In the genomic region with DNA sequence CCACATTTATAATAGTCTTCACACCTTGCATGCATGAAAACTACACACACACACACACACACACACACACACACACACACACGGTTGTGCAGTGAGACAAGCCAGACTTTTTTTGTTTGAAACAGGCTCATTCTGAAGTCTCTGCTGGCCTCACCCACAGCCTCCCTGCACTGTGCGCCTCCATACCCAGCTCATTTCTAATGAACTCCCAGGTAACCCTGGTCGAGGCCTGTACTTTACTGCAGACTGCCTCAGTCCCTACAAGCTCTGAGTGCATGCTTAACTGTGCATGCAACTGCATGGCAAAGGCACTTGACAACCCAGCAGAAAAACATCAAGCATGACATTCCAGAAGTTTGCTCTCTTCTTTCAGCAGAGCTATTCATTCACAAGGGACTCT, we compare ENCODE assay signal across 11 mouse cellular contexts.
DNase-seq lines count a peak whose midpoint lies in the region; ATAC-seq lines count a peak whose summit lies in the region.
"Had no signal": no experiment of that assay in that cellular context is flagged by ENCODE, and none has a peak within 500 bp of the region (broad histone marks: within the 10 kb centered on the region; RNA-seq: fewer than 3 reads in every experiment).

No protein-coding gene starts in this region.

- H3K4me2 ChIP-seq in heart, embryonic 13.5 days = no peak overlapping the region
- H3K4me2 ChIP-seq in limb, embryonic 12.5 days = no peak overlapping the region
- no peak overlapping the region for H3K4me2 ChIP-seq in hindbrain, embryonic 16.5 days (ENCODE audit: low read length)
- H3K4me2 ChIP-seq in neural tube, embryonic 15.5 days = no peak overlapping the region
- H3K4me2 ChIP-seq: embryonic facial prominence, embryonic 12.5 days; liver, embryonic 12.5 days had no signal

- no peaks in the 10 kb centered on the region for H3K27me3 ChIP-seq in heart, embryonic 13.5 days (replicated peaks)
- H3K27me3 ChIP-seq in limb, embryonic 12.5 days = no peaks in the 10 kb centered on the region
- H3K27me3 ChIP-seq in limb, embryonic 10.5 days (ENCODE audit: low read depth, poor library complexity, severe bottlenecking) = no peaks in the 10 kb centered on the region
- no peaks in the 10 kb centered on the region for H3K27me3 ChIP-seq in hindbrain, embryonic 16.5 days (replicated peaks; ENCODE audit: control insufficient read depth, insufficient read depth, low read length)
- no peaks in the 10 kb centered on the region for H3K27me3 ChIP-seq in neural tube, embryonic 15.5 days (replicated peaks)
- H3K27me3 ChIP-seq: embryonic facial prominence, embryonic 12.5 days; liver, embryonic 12.5 days had no signal

- 63% methylated on average over 3 of the region's 3 CpGs for WGBS in heart, embryonic 13.5 days
- 77% methylated on average over 3 of the region's 3 CpGs for WGBS in limb, embryonic 12.5 days
- 82% methylated on average over 3 of the region's 3 CpGs for WGBS in limb, embryonic 10.5 days
- WGBS in hindbrain, embryonic 16.5 days = 48% methylated on average over 3 of the region's 3 CpGs
- WGBS in neural tube, embryonic 15.5 days = 60% methylated on average over 3 of the region's 3 CpGs

- 0 out of 2 replicates have a peak overlapping the region, but pooled peaks have one; percentile 24 for H3K27ac ChIP-seq in heart, embryonic 13.5 days (replicated peaks)
- no peak overlapping the region for H3K27ac ChIP-seq in limb, embryonic 12.5 days
- no peak overlapping the region for H3K27ac ChIP-seq in limb, embryonic 10.5 days
- no peak overlapping the region for H3K27ac ChIP-seq in hindbrain, embryonic 16.5 days (ENCODE audit: low read depth, low read length)
- no peak overlapping the region for H3K27ac ChIP-seq in neural tube, embryonic 15.5 days (replicated peaks)
- H3K27ac ChIP-seq: liver, embryonic 12.5 days had no signal

- H3K36me3 ChIP-seq in heart, embryonic 13.5 days = no peaks in the 10 kb centered on the region
- no peaks in the 10 kb centered on the region for H3K36me3 ChIP-seq in limb, embryonic 12.5 days
- no peaks in the 10 kb centered on the region for H3K36me3 ChIP-seq in limb, embryonic 10.5 days
- no peaks in the 10 kb centered on the region for H3K36me3 ChIP-seq in hindbrain, embryonic 16.5 days (ENCODE audit: control insufficient read depth, insufficient read depth, low read length)
- no peaks in the 10 kb centered on the region for H3K36me3 ChIP-seq in neural tube, embryonic 15.5 days
- H3K36me3 ChIP-seq: embryonic facial prominence, embryonic 12.5 days; liver, embryonic 12.5 days had no signal

- H3K9ac ChIP-seq in heart, embryonic 13.5 days = no peak overlapping the region
- H3K9ac ChIP-seq in limb, embryonic 12.5 days (replicated peaks) = no peak overlapping the region
- no peak overlapping the region for H3K9ac ChIP-seq in hindbrain, embryonic 16.5 days (ENCODE audit: low read depth, low read length)
- no peak overlapping the region for H3K9ac ChIP-seq in neural tube, embryonic 15.5 days (replicated peaks)
- H3K9ac ChIP-seq: embryonic facial prominence, embryonic 12.5 days; liver, embryonic 12.5 days had no signal

- H3K4me1 ChIP-seq in heart, embryonic 13.5 days = peaks cover 41% of the 10 kb centered on the region
- H3K4me1 ChIP-seq in limb, embryonic 12.5 days (replicated peaks) = peaks cover 21% of the 10 kb centered on the region
- H3K4me1 ChIP-seq in limb, embryonic 10.5 days = peaks cover 11% of the 10 kb centered on the region; the same call in 1 of the 2 replicates
- H3K4me1 ChIP-seq in hindbrain, embryonic 16.5 days (ENCODE audit: control insufficient read depth, insufficient read depth, low read depth, low read length) = peaks cover 12% of the 10 kb centered on the region
- peaks cover 19% of the 10 kb centered on the region for H3K4me1 ChIP-seq in neural tube, embryonic 15.5 days
- H3K4me1 ChIP-seq: liver, embryonic 12.5 days had no signal

- intact Hi-C loops in heart, postnatal 14 days (cut with DNase I) = no loop called here

- DNase-seq in heart, postnatal 14 days = no peak
- DNase-seq in limb, embryonic 10.5 days (ENCODE audit: low spot score) = no peak
- no peak for DNase-seq in embryo, embryonic 10.5 days (ENCODE audit: low spot score)
- DNase-seq in cerebellum, postnatal 25 days = no peak
- DNase-seq: cerebellum, adult 8-10 months had no signal

- no peak overlapping the region for H3K4me3 ChIP-seq in heart, embryonic 13.5 days
- H3K4me3 ChIP-seq in limb, embryonic 12.5 days (replicated peaks) = no peak overlapping the region
- no peak overlapping the region for H3K4me3 ChIP-seq in limb, embryonic 10.5 days
- H3K4me3 ChIP-seq in hindbrain, embryonic 16.5 days (ENCODE audit: low read length) = no peak overlapping the region
- H3K4me3 ChIP-seq in neural tube, embryonic 15.5 days (replicated peaks) = no peak overlapping the region
- H3K4me3 ChIP-seq: embryonic facial prominence, embryonic 12.5 days; liver, embryonic 12.5 days had no signal

- no peak for ATAC-seq in heart, embryonic 13.5 days (ENCODE audit: extremely low read depth, insufficient number of reproducible peaks, low FRiP score, low TSS enrichment)
- ATAC-seq in limb, embryonic 12.5 days (ENCODE audit: insufficient number of reproducible peaks, insufficient read depth, low FRiP score, low TSS enrichment, low read depth) = 0 out of 2 replicates have a peak, but pooled peaks have one; percentile 15
- peak; percentile 63; the same call in 1 of the 2 replicates for ATAC-seq in hindbrain, embryonic 16.5 days
- ATAC-seq in neural tube, embryonic 15.5 days (ENCODE audit: low FRiP score) = 0 out of 2 replicates have a peak, but pooled peaks have one; percentile 32
- ATAC-seq: liver, embryonic 12.5 days had no signal

- no peaks in the 10 kb centered on the region for H3K9me3 ChIP-seq in heart, embryonic 13.5 days
- H3K9me3 ChIP-seq in limb, embryonic 12.5 days = no peaks in the 10 kb centered on the region
- no peaks in the 10 kb centered on the region for H3K9me3 ChIP-seq in limb, embryonic 10.5 days (replicated peaks)
- H3K9me3 ChIP-seq in hindbrain, embryonic 16.5 days (ENCODE audit: control insufficient read depth, low read length) = no peaks in the 10 kb centered on the region
- no peaks in the 10 kb centered on the region for H3K9me3 ChIP-seq in neural tube, embryonic 15.5 days (replicated peaks)
- H3K9me3 ChIP-seq: embryonic facial prominence, embryonic 12.5 days; liver, embryonic 12.5 days had no signal
